ENCODE assay signal across 9 mouse cellular contexts in the genomic region with DNA sequence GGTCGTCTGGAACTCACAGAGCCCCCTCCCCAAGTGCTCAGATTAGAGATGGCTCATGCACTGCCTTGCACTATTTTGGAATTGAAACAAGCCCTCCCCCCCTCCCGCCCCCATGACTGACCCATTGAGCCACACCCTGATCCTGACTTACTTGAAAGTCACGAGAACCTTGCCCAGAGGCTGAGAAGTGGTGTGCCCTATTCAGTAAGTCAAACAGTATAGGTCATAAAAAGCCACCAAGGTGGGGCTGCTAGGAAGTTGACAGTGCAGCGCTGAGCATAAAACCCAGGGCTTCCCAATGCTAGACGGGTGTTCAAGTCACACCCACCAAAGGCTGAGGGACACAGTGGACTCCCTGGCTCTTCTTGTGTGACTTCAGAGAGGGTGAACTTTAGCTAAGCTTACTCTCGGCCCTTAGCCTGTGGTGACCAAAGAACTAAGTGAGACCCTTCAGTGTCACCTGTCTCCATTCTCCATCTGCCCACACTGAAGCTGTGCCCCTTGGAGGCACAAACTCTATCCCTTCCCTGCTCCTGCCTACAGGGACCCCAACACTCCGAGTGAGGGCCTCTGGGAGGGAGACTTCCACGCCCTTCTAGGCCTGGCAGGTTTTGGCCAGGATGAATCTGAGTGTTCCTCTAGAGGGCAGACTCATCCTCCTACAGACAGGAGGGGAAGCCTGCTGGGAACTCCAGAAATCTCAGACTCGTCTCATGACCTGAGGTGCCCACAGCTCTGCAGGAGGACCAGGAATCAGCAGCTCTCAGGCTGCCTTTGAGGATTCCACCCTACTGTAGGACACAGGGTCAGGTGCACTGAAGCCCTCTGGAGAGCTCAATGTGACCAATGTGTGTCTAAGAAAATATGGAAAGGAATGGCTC. TPM values are rescaled to one million over a fixed set of nuclear protein-coding genes. Genes with fewer than 3 reads are reported as not detected.
DNase-seq lines count a peak whose midpoint lies in the region; ATAC-seq and TF ChIP-seq lines count a peak whose summit lies in the region.
"Had no signal": no experiment of that assay in that cellular context is flagged by ENCODE, and none has a peak within 500 bp of the region (broad histone marks: within the 10 kb centered on the region; RNA-seq: fewer than 3 reads in every experiment).

No protein-coding gene starts in this region.

- peaks cover 39% of the 10 kb centered on the region for H3K36me3 ChIP-seq in embryonic facial prominence, embryonic 15.5 days
- peaks cover 12% of the 10 kb centered on the region for H3K36me3 ChIP-seq in intestine, embryonic 16.5 days (ENCODE audit: control insufficient read depth, insufficient read depth, low read length)
- peaks cover 27% of the 10 kb centered on the region for H3K36me3 ChIP-seq in small intestine, adult 2 months (ENCODE audit: control insufficient read depth, insufficient read depth, low read length)

- H3K4me3 ChIP-seq in layer of hippocampus, adult 2 months, result no peak overlapping the region
- H3K4me3 ChIP-seq in embryonic facial prominence, embryonic 15.5 days (replicated peaks), result no peak overlapping the region
- H3K4me3 ChIP-seq in intestine, embryonic 16.5 days (ENCODE audit: low read length), result peak overlapping the region; percentile 11; the same call in 1 of the 2 replicates
- no peak overlapping the region for H3K4me3 ChIP-seq in small intestine, adult 2 months (ENCODE audit: low read depth, low read length)
- H3K4me3 ChIP-seq: erythroblast, embryonic 14.5 days had no signal

- 39% methylated on average over 9 of the region's 9 CpGs for WGBS in embryonic facial prominence, embryonic 15.5 days
- WGBS in intestine, embryonic 16.5 days, result 24% methylated on average over 9 of the region's 9 CpGs
- WGBS in small intestine, adult 2 months, result 9% methylated on average over 9 of the region's 9 CpGs

- TF ChIP-seq CTCF in layer of hippocampus, adult 2 months (conservative IDR thresholded peaks at IDR 0.05), result peak; percentile 74
- TF ChIP-seq CTCF in small intestine, adult 2 months (IDR thresholded peaks at IDR 0.05; ENCODE audit: extremely low read depth, insufficient read length, insufficient replicate concordance, low read depth, low read length), result peak; percentile 53; the same call in 1 of the 2 replicates

- no peak overlapping the region for H3K9ac ChIP-seq in embryonic facial prominence, embryonic 15.5 days
- peak overlapping the region; percentile 53 for H3K9ac ChIP-seq in intestine, embryonic 16.5 days (ENCODE audit: low read depth, low read length)

- H3K4me1 ChIP-seq in embryonic facial prominence, embryonic 15.5 days, result peaks cover 34% of the 10 kb centered on the region
- peaks cover 38% of the 10 kb centered on the region for H3K4me1 ChIP-seq in intestine, embryonic 16.5 days (ENCODE audit: control insufficient read depth, insufficient read depth, low read length)
- peaks cover 33% of the 10 kb centered on the region for H3K4me1 ChIP-seq in small intestine, adult 2 months (ENCODE audit: control insufficient read depth, insufficient read depth, insufficient read length, low read length)

- no peak for TF ChIP-seq POLR2A in small intestine, adult 2 months (IDR thresholded peaks at IDR 0.05; ENCODE audit: low read depth, low read length)

- ATAC-seq in embryonic facial prominence, embryonic 15.5 days (ENCODE audit: insufficient number of reproducible peaks, low FRiP score, low TSS enrichment, low read depth), result no peak
- ATAC-seq in intestine, embryonic 16.5 days, result peak; percentile 91

- no peak for DNase-seq in layer of hippocampus, adult 2 months (ENCODE audit: low spot score in 2 of 2)
- no peak for DNase-seq in layer of hippocampus, adult 9-10 months (ENCODE audit: low spot score)
- DNase-seq in Muller cell, postnatal 12 days (ENCODE audit: inconsistent ontology term), result peak; percentile 73
- DNase-seq in lung, adult 18-20 months, result peak; percentile 69 to 80
- DNase-seq in layer of hippocampus, adult 11-12 months (ENCODE audit: low spot score), result no peak

- H3K27me3 ChIP-seq in embryonic facial prominence, embryonic 15.5 days, result no peaks in the 10 kb centered on the region
- no peaks in the 10 kb centered on the region for H3K27me3 ChIP-seq in intestine, embryonic 16.5 days (replicated peaks; ENCODE audit: control insufficient read depth, insufficient read depth, low read length)
- H3K27me3 ChIP-seq in small intestine, adult 2 months (ENCODE audit: control insufficient read depth, insufficient read depth, low read length), result no peaks in the 10 kb centered on the region

- H3K4me2 ChIP-seq in embryonic facial prominence, embryonic 15.5 days (replicated peaks), result no peak overlapping the region
- H3K4me2 ChIP-seq in intestine, embryonic 16.5 days (ENCODE audit: low read depth, low read length), result peak overlapping the region; percentile 26; the same call in 1 of the 2 replicates

- H3K27ac ChIP-seq in layer of hippocampus, adult 2 months, result peak overlapping the region; percentile 63
- peak overlapping the region; percentile 48; the same call in 1 of the 2 replicates for H3K27ac ChIP-seq in embryonic facial prominence, embryonic 15.5 days (replicated peaks)
- H3K27ac ChIP-seq in intestine, embryonic 16.5 days (ENCODE audit: low read length), result peak overlapping the region; percentile 96
- H3K27ac ChIP-seq in small intestine, adult 2 months (ENCODE audit: insufficient read depth, low read depth, low read length), result peak overlapping the region; percentile 99

- H3K9me3 ChIP-seq in embryonic facial prominence, embryonic 15.5 days (replicated peaks), result no peaks in the 10 kb centered on the region
- no peaks in the 10 kb centered on the region for H3K9me3 ChIP-seq in intestine, embryonic 16.5 days (ENCODE audit: control insufficient read depth, low read length)

RNA-seq across cellular contexts. Expression of gene Polr2e, which starts 5.8 kb away (rescaled TPM):
- 10 to 100 TPM; 77.8 to 79.1 TPM for total RNA-seq in layer of hippocampus, adult 2 months (2021)
- polyA plus RNA-seq in embryonic facial prominence, embryonic 15.5 days (2015; fragmentation: Nextera tagmentation; extraction: Ambion mirVana), result 218 and 221 TPM in 2 replicates
- polyA plus RNA-seq in intestine, embryonic 16.5 days (2015; fragmentation: Nextera tagmentation; extraction: Ambion mirVana), result 190 and 212 TPM in 2 replicates
- 140 and 186 TPM in 2 replicates for polyA plus RNA-seq in small intestine, adult 2 months (2012; rRNA removed)

RNA-seq across cellular contexts. Expression of gene Gpx4, which starts 13.2 kb away (rescaled TPM):
- total RNA-seq in layer of hippocampus, adult 2 months (2021), result 100 to 1,000 TPM; 440 to 464 TPM
- polyA plus RNA-seq in embryonic facial prominence, embryonic 15.5 days (2015; fragmentation: Nextera tagmentation; extraction: Ambion mirVana), result 503 and 528 TPM in 2 replicates
- polyA plus RNA-seq in intestine, embryonic 16.5 days (2015; fragmentation: Nextera tagmentation; extraction: Ambion mirVana), result 942 and 972 TPM in 2 replicates
- polyA plus RNA-seq in small intestine, adult 2 months (2012; rRNA removed), result 388 and 646 TPM in 2 replicates

RNA-seq across cellular contexts. Expression of gene Arhgap45, which starts 17.3 kb away (rescaled TPM):
- total RNA-seq in layer of hippocampus, adult 2 months (2021), result 1 to 10 TPM; 3.7 to 4.4 TPM
- polyA plus RNA-seq in embryonic facial prominence, embryonic 15.5 days (2015; fragmentation: Nextera tagmentation; extraction: Ambion mirVana), result 5.1 and 6.2 TPM in 2 replicates
- polyA plus RNA-seq in intestine, embryonic 16.5 days (2015; fragmentation: Nextera tagmentation; extraction: Ambion mirVana), result 6.0 and 7.3 TPM in 2 replicates
- polyA plus RNA-seq in small intestine, adult 2 months (2012; rRNA removed), result 23.2 and 36.8 TPM in 2 replicates

RNA-seq across cellular contexts. Expression of gene Abca7, which starts 37.5 kb away (rescaled TPM):
- 10 to 100 TPM; 10.7 to 11.0 TPM for total RNA-seq in layer of hippocampus, adult 2 months (2021)
- polyA plus RNA-seq in embryonic facial prominence, embryonic 15.5 days (2015; fragmentation: Nextera tagmentation; extraction: Ambion mirVana), result 3.7 and 4.0 TPM in 2 replicates
- 3.3 and 3.4 TPM in 2 replicates for polyA plus RNA-seq in intestine, embryonic 16.5 days (2015; fragmentation: Nextera tagmentation; extraction: Ambion mirVana)
- 18.1 and 33.4 TPM in 2 replicates for polyA plus RNA-seq in small intestine, adult 2 months (2012; rRNA removed)

RNA-seq across cellular contexts. Expression of gene Cnn2, which starts 45.4 kb away (rescaled TPM):
- 1 to 10 TPM; 5.4 to 5.6 TPM for total RNA-seq in layer of hippocampus, adult 2 months (2021)
- 288 and 296 TPM in 2 replicates for polyA plus RNA-seq in embryonic facial prominence, embryonic 15.5 days (2015; fragmentation: Nextera tagmentation; extraction: Ambion mirVana)
- polyA plus RNA-seq in intestine, embryonic 16.5 days (2015; fragmentation: Nextera tagmentation; extraction: Ambion mirVana), result 226 and 245 TPM in 2 replicates
- polyA plus RNA-seq in small intestine, adult 2 months (2012; rRNA removed), result 49.9 and 72.8 TPM in 2 replicates

Comparison
In these comparisons a context has a peak if more than half of its experiments do, and no peak if none do; other contexts are left out.
1. DNase-seq: peak in Muller cell, postnatal 12 days (single experiment) and lung, adult 18-20 months (2 of 2); none in layer of hippocampus, adult 2 months (0 of 2), layer of hippocampus, adult 9-10 months (single experiment) and layer of hippocampus, adult 11-12 months (single experiment).
2. H3K27ac ChIP-seq: peak in every context shown above with its lines; median percentile 99 in small intestine, adult 2 months; 96 in intestine, embryonic 16.5 days; 63 in layer of hippocampus, adult 2 months; 48 in embryonic facial prominence, embryonic 15.5 days.